Mouse (Mus musculus) liver (tissue): ENCODE data around the gene Mrps23.
"Not testable (repeated sequence)": the region's sequence is repeated elsewhere in the genome, so short reads cannot be mapped to it uniquely, and the experiment has no call there.

ENCODE experiments used
- DNase-seq: peaks from one replicate; pipeline ENCODE4 v3.0.0-alpha.2; 2020; ENCODE audit warnings: mixed read lengths

The Mrps23 gene

DNA sequence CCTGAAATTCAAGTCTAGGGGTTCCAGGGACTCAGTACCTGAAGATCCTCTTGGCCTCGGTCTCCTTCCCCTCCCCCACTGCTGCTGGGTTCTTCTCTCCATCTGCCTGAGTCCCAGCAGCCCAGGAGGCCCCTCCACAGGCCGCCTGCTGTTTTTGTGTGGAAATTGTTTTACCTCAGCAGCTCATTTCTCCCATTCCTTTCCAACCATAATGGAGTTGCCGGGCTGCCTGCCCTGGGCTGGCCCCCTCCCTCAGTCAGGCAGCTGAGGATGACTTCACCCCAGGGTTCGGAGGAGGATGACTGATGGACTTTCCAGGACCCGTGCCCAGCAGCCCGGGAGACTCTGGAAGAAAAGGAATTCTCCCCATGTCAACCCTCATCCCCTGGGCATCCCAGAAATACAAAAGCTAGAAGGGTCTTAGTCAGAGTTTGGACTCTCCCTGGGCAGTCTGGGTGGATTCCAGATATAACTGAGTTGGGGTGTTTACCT is 23.7 kb upstream of the Mrps23 start:
- peak; percentile 33 for DNase-seq

DNA sequence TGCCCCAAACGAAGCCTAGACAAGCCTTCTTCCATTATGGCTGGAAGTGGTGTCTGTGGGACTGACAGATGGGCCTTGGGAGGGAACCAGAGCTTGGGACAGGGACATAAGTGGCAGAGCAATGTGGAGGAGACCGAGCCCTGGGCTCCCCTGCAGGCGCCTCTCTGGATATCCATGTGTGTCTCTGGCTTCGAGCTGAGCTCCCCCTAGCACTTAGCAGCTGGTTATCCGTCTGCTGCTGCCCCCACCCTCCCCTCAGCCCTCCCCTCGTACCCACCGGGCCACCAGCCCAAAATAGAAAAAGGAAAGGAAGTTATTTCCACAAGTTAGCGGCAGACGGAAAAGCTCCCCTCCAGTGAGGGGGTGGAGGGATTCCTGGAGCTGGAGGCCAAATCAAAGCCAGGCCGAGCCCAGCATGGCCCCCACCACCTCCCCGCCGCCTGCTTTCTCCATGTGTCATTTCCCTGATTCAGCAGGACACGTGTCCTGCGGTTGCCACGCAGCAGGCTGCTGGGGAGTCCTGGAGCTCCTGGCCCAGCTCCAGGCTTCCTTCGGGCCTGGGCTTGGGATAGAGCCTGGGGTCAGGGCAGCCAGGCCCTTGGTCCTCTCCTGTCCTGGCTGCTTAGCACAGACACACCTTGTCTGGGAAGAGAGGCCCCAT is 23.1 kb upstream of the Mrps23 start:
- peak; percentile 60 for DNase-seq

GRCm38 (mm10) chr11:88184632-88185180 is 19.5 kb upstream of the Mrps23 start:
- no peak for DNase-seq

DNA sequence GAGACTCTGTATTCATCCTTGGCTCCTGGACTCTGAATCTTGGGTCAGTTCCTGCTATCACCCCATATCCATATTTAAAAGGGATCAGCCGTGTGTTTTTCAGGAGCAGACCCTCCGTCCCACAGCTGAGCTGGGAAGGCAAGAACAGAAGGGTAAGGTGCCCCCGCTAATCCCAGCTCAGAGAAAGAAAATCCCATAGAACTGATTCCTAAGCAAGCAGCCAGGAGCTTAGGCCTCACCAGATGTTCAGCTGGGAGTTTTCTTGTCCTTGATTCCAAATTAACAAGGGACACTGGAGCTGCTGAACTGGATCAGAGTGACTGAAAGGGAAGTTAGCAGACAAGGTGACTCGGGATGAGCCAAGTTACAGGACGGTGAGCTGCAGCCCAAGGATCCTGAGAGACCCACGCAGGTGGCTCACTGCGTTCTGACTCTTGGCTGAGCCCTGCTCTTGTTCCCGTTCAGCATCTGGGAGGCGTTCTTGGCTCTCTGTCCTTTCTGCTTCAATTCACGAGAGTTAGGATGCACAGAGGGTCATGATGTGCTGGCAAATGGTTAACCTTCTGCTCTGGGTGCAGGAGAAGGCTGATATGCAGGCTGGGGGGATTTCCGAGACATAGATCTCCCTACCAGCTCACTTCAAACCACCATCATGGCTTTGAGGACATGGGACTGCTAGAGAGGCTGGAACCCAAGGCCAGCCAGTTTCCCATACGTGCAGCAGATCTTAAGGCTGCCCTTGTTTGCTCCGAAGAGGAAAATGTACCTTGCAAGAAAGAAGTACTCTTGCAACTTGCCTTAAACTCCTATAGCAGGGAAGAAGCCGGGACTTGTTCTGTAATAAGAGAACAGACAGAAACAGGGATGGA is 17.9 kb upstream of the Mrps23 start:
- no peak for DNase-seq

- DNase-seq: no peak
Observed at GRCm38 (mm10) chr11:88186947-88187243, 17.3 kb upstream of the Mrps23 start.

GRCm38 (mm10) chr11:88187417-88188133 is 16.6 kb upstream of the Mrps23 start:
- peak; percentile 70 for DNase-seq

DNA sequence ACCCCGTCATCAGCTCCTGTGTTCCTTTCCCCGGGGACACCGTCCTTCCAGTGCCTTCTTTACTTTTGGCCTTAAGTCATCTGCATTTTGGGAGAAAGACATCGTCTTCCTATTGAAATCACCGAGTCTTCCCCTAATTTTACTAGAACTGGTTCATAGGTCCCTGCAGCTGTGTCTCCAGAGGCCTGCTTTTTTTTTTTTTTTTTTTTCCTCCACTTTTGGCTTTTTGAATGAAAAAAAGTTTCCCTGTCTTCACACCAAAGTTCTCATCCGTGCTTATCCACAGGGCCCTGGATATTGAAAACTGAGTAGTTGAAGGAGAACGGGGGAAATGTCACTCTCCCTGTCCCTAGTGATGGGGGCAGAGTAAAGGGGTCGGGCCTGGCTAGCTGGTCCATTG is 16.0 kb upstream of the Mrps23 start:
- no peak for DNase-seq

GRCm38 (mm10) chr11:88188635-88189034 is 15.6 kb upstream of the Mrps23 start:
- no peak for DNase-seq

- peak; percentile 32 for DNase-seq
Observed at GRCm38 (mm10) chr11:88192595-88192994, 11.6 kb upstream of the Mrps23 start.

GRCm38 (mm10) chr11:88193098-88193823 is 10.9 kb upstream of the Mrps23 start:
- no peak for DNase-seq

DNA sequence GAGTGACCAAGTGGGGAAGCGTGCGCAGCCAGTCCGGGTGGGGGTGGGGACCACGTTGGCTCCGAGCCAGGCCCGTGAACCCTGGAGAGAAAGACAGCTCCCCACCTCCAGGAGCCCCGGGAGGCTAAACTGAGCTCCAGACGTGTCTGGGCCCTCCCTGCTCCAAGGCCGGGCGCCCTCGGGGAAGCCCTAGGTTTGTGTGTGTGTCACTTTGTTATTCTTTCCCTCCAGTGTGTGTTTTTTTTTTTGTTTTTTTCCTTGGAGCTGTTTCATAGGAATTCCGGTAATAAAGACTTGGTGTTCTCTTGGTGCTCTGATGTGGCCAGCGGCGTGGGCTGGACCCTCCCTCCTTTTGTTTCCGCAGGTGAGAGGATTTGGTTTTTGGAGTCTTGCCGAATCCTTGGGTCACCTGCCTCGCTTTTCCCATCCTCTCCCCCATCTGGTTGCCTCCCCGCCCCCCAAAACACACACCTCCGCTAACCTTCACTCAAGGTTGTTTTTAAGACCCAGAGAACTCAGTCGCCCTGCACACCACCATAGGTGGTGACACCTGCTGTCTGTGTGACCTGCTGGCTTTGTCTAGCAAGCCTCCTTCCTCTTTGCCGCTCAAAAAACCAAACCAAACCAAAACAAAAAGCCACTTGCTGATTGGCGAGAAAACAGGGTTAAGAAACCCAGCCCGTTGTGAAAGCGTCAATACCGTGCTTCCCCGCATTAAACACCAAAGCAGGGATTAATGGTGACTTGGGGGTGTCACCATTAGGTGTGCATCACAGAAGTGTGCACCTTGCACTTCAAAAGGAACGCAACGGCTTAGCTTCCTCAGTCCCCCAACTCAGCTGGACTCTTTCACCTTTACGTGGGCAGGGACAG is 10.1 kb upstream of the Mrps23 start:
- peak; percentile 34 for DNase-seq

- not testable (repeated sequence) for DNase-seq
Observed at GRCm38 (mm10) chr11:88195699-88196098, 8.5 kb upstream of the Mrps23 start.

DNA sequence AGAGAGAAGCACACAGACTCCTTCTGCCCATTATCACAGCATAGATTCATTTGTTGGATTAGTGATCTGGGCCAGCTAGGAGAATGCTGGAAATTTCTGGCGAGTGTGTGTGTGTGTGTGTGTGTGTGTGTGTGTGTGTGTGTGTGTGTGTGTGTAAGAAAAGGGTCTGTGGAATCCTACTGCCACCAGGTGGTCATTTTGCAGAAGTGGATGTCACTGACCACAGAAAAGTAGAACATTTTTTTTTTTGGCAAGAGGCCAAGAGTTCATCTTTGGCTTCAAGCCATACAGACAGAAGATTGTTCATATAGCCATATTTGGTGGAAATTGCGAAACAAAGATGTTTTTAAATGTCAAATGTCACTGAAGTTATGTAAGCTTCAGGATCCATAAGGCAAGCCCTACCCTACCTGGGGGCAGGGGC is 7.0 kb upstream of the Mrps23 start:
- peak; percentile 44 for DNase-seq

GRCm38 (mm10) chr11:88198223-88198622 is 6.0 kb upstream of the Mrps23 start:
- no peak for DNase-seq

DNA sequence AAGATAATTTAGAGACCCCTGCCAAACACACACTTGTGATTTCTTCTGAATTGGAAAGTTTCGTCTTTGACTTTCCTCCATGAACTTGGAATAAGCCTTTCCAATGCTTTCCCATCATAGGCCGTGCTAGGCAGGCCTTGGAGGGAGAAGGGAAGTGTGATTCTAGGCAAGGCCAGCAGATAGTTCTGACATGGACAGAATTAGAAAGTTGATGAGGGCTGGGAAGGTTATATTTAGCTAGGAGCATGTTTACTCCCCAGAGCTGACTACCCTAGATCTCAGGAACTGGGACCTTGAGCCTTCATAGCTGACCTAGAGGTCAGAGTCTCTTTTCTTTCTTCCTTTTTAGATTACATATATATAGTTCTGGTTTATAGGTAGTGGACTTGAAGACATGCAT is 3.0 kb upstream of the Mrps23 start:
- DNase-seq: no peak

GRCm38 (mm10) chr11:88202077-88202476 is 2.1 kb upstream of the Mrps23 start:
- DNase-seq: peak; percentile 31

- DNase-seq: peak; percentile 22
Observed at GRCm38 (mm10) chr11:88204593-88205368, 593 bp downstream of the Mrps23 start.

DNA sequence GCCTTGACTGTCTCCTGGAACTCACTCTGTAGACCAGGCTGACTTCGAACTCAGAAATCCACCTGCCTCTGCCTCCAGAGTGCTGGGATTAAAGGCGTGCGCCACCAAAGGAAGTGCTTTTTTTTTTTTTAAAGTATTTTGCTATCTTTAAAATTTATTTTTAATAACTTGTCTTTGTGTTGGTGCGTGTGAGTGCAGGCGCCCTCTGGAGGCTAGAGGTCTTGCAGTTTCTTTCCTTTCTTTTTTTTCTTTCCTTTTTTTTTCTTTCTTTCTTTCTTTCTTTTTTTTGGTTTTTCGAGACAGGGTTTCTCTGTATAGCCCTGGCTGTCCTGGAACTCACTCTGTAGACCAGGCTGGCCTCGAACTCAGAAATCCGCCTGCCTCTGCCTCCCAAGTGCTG is 2.4 kb downstream of the Mrps23 start:
- DNase-seq: not testable (repeated sequence)

- no peak for DNase-seq
Observed at GRCm38 (mm10) chr11:88207697-88208096, 3.5 kb downstream of the Mrps23 start.

DNA sequence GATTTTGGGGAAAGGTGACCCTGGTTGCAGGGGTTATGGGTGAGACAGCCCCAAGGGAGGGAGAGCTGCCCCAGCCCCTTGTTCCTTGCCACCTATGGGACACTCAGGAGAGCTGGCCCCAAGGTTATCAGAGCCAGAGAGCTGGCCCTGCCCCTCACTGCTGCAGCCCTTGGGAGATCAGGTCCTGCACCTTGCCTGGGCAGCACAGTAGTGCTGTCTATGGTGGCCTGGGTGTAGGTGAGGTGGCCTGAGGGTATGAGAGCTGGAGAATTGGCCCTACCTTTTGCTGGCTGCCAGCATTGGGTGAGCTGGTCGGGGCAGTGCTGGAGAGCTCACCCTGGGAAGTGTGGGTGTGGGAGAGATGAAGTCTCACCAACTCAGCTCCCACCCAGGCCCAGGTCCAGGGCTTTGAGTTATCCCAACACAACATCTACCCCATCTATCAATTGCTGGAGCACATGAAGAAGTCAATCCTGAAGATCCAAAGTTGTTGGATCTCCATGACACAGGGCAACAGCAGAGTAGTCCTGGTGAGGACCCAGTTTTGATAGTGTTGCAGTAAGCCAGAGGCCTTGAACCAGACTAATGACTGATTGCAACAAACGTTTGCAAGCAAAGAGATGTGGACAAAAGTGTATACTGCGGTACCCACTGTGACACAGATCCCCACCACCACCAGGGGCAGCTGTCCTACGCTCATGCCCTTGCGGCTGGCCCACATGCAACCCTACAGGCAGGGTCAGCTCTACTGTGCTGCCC is 7.8 kb downstream of the Mrps23 start:
- no peak for DNase-seq
